ENCODE assay signal across 8 mouse cellular contexts in genomic region chr7:126487052-126487483, GRCm38 (mm10). TPM values are rescaled to one million over a fixed set of nuclear protein-coding genes. Genes with fewer than 3 reads are reported as not detected.
DNase-seq lines count a peak whose midpoint lies in the region; ATAC-seq and TF ChIP-seq lines count a peak whose summit lies in the region.

Gene Tufm, plus strand, starts transcription at chr7:126487361.

- peak; percentile 98 for DNase-seq in 416B (ENCODE audit: low read depth)
- peak; percentile 97 to 98 for DNase-seq in heart, adult 9 months (ENCODE audit: low spot score in 2 of 2)
- DNase-seq in liver: peak; percentile 91
- peak; percentile 91 to 93 for DNase-seq in spleen, postnatal 4 days (ENCODE audit: low spot score in 2 of 2)

- no peak for TF ChIP-seq CTCF in bone marrow, adult 2 months (IDR thresholded peaks at IDR 0.05; ENCODE audit: control insufficient read depth, insufficient read depth, low read length)

- peak; percentile 93 for ATAC-seq in embryonic facial prominence, embryonic 15.5 days (ENCODE audit: insufficient number of reproducible peaks, low FRiP score, low TSS enrichment, low read depth)
- ATAC-seq in kidney, embryonic 15.5 days (replicated peaks; ENCODE audit: low FRiP score): peak; percentile 91
- ATAC-seq in monocyte, adult 5-6 weeks (replicated peaks; ENCODE audit: insufficient number of reproducible peaks, low FRiP score, low TSS enrichment, poor library complexity, severe bottlenecking): peak; percentile 91

- H3K4me2 ChIP-seq in embryonic facial prominence, embryonic 15.5 days (replicated peaks): peak within 1 kb of the TSS; percentile 75
- peak within 1 kb of the TSS; percentile 74 for H3K4me2 ChIP-seq in kidney, embryonic 15.5 days

- peak within 1 kb of the TSS; percentile 75 for H3K27ac ChIP-seq in bone marrow, adult 2 months (ENCODE audit: control insufficient read depth, insufficient read depth, low read depth, low read length, poor library complexity)
- peak within 1 kb of the TSS; percentile 79 for H3K27ac ChIP-seq in embryonic facial prominence, embryonic 15.5 days (replicated peaks)
- H3K27ac ChIP-seq in kidney, embryonic 15.5 days: peak within 1 kb of the TSS; percentile 86

- no peaks in the 10 kb centered on the region for H3K9me3 ChIP-seq in embryonic facial prominence, embryonic 15.5 days (replicated peaks)
- H3K9me3 ChIP-seq in kidney, embryonic 15.5 days (replicated peaks): no peaks in the 10 kb centered on the region

- no peak for TF ChIP-seq POLR2A in bone marrow, adult 2 months (IDR thresholded peaks at IDR 0.05; ENCODE audit: borderline replicate concordance, control insufficient read depth, low read depth, low read length)

- H3K27me3 ChIP-seq in embryonic facial prominence, embryonic 15.5 days: no peaks in the 10 kb centered on the region
- no peaks in the 10 kb centered on the region for H3K27me3 ChIP-seq in kidney, embryonic 15.5 days

- peak within 1 kb of the TSS; percentile 80 for H3K4me3 ChIP-seq in bone marrow, adult 2 months (replicated peaks; ENCODE audit: control insufficient read depth, low read depth, low read length)
- H3K4me3 ChIP-seq in embryonic facial prominence, embryonic 15.5 days (replicated peaks): peak within 1 kb of the TSS; percentile 74
- peak within 1 kb of the TSS; percentile 77 for H3K4me3 ChIP-seq in kidney, embryonic 15.5 days (replicated peaks)

- no peaks in the 10 kb centered on the region; the same call in 1 of the 2 replicates for H3K4me1 ChIP-seq in bone marrow, adult 2 months (ENCODE audit: control insufficient read depth, insufficient read depth, low read length)
- peaks cover 11% of the 10 kb centered on the region for H3K4me1 ChIP-seq in embryonic facial prominence, embryonic 15.5 days
- H3K4me1 ChIP-seq in kidney, embryonic 15.5 days: peaks cover 23% of the 10 kb centered on the region

- H3K9ac ChIP-seq in embryonic facial prominence, embryonic 15.5 days: peak within 1 kb of the TSS; percentile 62
- peak within 1 kb of the TSS; percentile 75 for H3K9ac ChIP-seq in kidney, embryonic 15.5 days

- under 1% methylated on average over 32 of the region's 32 CpGs for WGBS in bone marrow, adult 2 months
- WGBS in embryonic facial prominence, embryonic 15.5 days: under 1% methylated on average over 32 of the region's 32 CpGs
- WGBS in kidney, embryonic 15.5 days: under 1% methylated on average over 32 of the region's 32 CpGs

- peaks cover 32% of the 10 kb centered on the region for H3K36me3 ChIP-seq in embryonic facial prominence, embryonic 15.5 days
- peaks cover 30% of the 10 kb centered on the region for H3K36me3 ChIP-seq in kidney, embryonic 15.5 days

RNA-seq across cellular contexts. Expression of gene Tufm, which starts in this region (rescaled TPM):
- 16.7 and 36.3 TPM in 2 replicates for polyA plus RNA-seq in bone marrow, adult 2 months (2011; ENCODE audit: insufficient read depth, insufficient read length, low replicate concordance, missing spikeins)
- polyA plus RNA-seq in embryonic facial prominence, embryonic 15.5 days (2015; fragmentation: Nextera tagmentation; extraction: Ambion mirVana): 129 and 130 TPM in 2 replicates
- 154 and 156 TPM in 2 replicates for polyA plus RNA-seq in kidney, embryonic 15.5 days (2015; fragmentation: Nextera tagmentation; extraction: Ambion mirVana)
- total RNA-seq in monocyte, adult 5-6 weeks (2017): 18.0 to 32.9 TPM (median 25.4 TPM) in 3 replicates

Comparison
In these comparisons a context has a peak if more than half of its experiments do, and no peak if none do; other contexts are left out.
1. Peak in every context shown above with its lines: DNase-seq, ATAC-seq, H3K4me3 ChIP-seq and H3K27ac ChIP-seq.